Mouse (Mus musculus) left cerebral cortex, postnatal 14 days (tissue): ENCODE data around the gene Arpc1a. TPM values are rescaled to one million over a fixed set of nuclear protein-coding genes. Genes with fewer than 3 reads are reported as not detected.
"Not testable (repeated sequence)": the region's sequence is repeated elsewhere in the genome, so short reads cannot be mapped to it uniquely, and the experiment has no call there.

Source experiments
- DNase-seq, 2 experiments: peaks; one replicate each; pipeline ENCODE4 v3.0.0; 2021 to 2022; ENCODE audit warnings: low spot score in 2 of 2, mixed read lengths in 1 of 2
- intact Hi-C: fragments of 180-260 bp; cut with DNase I; formaldehyde crosslinking; loops from one replicate; pipeline ENCODE4 v1.15.1; 2025
- total RNA-seq, 2 experiments: library from RNA; stranded (reverse); gene quantifications; 2 replicates each; pipeline ENCODE4 v1.2.3; 2021

Arpc1a gene
- total RNA-seq, 2 experiments from 2014 or later, result 202 to 205 TPM

- intact Hi-C loops, result no loop called here
- no peak for DNase-seq
These were observed 17.3 kb downstream of the Arpc1a start for GRCm38 (mm10) chr5:145100960-145101359.

GRCm38 (mm10) chr5:145101451-145101850 is 17.8 kb downstream of the Arpc1a start:
- DNase-seq, intact Hi-C loops: not testable (repeated sequence)

GRCm38 (mm10) chr5:145102706-145103105 is 19.1 kb downstream of the Arpc1a start:
- DNase-seq, result no peak
- intact Hi-C loops, result no loop called here

GRCm38 (mm10) chr5:145104328-145104727 is 20.7 kb downstream of the Arpc1a start:
- DNase-seq, result peak; percentile 33 to 51
- intact Hi-C loops, result no loop called here

- intact Hi-C loops, result no loop called here
These were observed 22.2 kb downstream of the Arpc1a start for GRCm38 (mm10) chr5:145105694-145106275.

GRCm38 (mm10) chr5:145110401-145110800 is 26.8 kb downstream of the Arpc1a start:
- intact Hi-C loops, result no loop called here
- DNase-seq, result no peak

More at GRCm38 (mm10) chr5:145105694-145106275, 22.2 kb downstream of the Arpc1a start:
- no peak for DNase-seq

GRCm38 (mm10) chr5:145112566-145112965 is 28.9 kb downstream of the Arpc1a start:
- no peak for DNase-seq
- intact Hi-C loops, result no loop called here

- DNase-seq, result no peak
- intact Hi-C loops, result no loop called here
These were observed 29.8 kb downstream of the Arpc1a start for GRCm38 (mm10) chr5:145113416-145113815.

GRCm38 (mm10) chr5:145114071-145114605 is 30.5 kb downstream of the Arpc1a start, which contains the start of gene Arpc1b:
Arpc1b (plus strand) TSS chr5:145114215.
- intact Hi-C loops, result no loop called here
- DNase-seq, result peak in 1 of 2 experiments; percentile 40

- peak in 1 of 2 experiments; percentile 34 for DNase-seq
- intact Hi-C loops, result no loop called here
These were observed 31.2 kb downstream of the Arpc1a start for GRCm38 (mm10) chr5:145114606-145115473.

- no peak for DNase-seq
- intact Hi-C loops, result no loop called here
These were observed 32.1 kb downstream of the Arpc1a start for GRCm38 (mm10) chr5:145115736-145116135.

GRCm38 (mm10) chr5:145116316-145116715 is 32.7 kb downstream of the Arpc1a start:
- peak in 1 of 2 experiments; percentile 34 for DNase-seq
- intact Hi-C loops, result no loop called here

- peak; percentile 59 to 60 for DNase-seq
- intact Hi-C loops, result no loop called here
These were observed 33.3 kb downstream of the Arpc1a start for GRCm38 (mm10) chr5:145116916-145117315.

- no peak for DNase-seq
- intact Hi-C loops, result no loop called here
These were observed 34.4 kb downstream of the Arpc1a start for GRCm38 (mm10) chr5:145118005-145118404.

- intact Hi-C loops, result no loop called here
- no peak for DNase-seq
These were observed 34.8 kb downstream of the Arpc1a start for GRCm38 (mm10) chr5:145118461-145118860.

GRCm38 (mm10) chr5:145119385-145119784 is 35.8 kb downstream of the Arpc1a start:
- intact Hi-C loops, result no loop called here
- no peak for DNase-seq

- no peak for DNase-seq
- intact Hi-C loops, result no loop called here
These were observed 37.3 kb downstream of the Arpc1a start for GRCm38 (mm10) chr5:145120921-145121320.

GRCm38 (mm10) chr5:145123396-145123795 is 39.8 kb downstream of the Arpc1a start:
- intact Hi-C loops, result no loop called here
- DNase-seq, result no peak

- intact Hi-C loops, result no loop called here
- DNase-seq, result no peak
These were observed 43.0 kb downstream of the Arpc1a start for GRCm38 (mm10) chr5:145126580-145126979.

- intact Hi-C loops, result no loop called here
- DNase-seq, result no peak
These were observed 45.5 kb downstream of the Arpc1a start for GRCm38 (mm10) chr5:145129124-145129523.
